Mouse (Mus musculus) liver, embryonic 14.5 days (tissue): ENCODE measurements around the gene Aco1. TPM values are rescaled to one million over a fixed set of nuclear protein-coding genes. Genes with fewer than 3 reads are reported as not detected.

ENCODE experiments used
- ATAC-seq: fragments of 200-750 bp; cut with Nextera tagmentation; 2 replicates; pipeline ENCODE4 v1.8.0; 2017; ENCODE audit warnings: moderate number of reproducible peaks, mild to moderate bottlenecking, moderate library complexity; ENCODE audit not compliant: insufficient read depth
- DNase-seq, 3 experiments: peaks; one replicate each; pipeline ENCODE4 v3.0.0-alpha.2; 2012 to 2013; ENCODE audit warnings: low read depth in 3 of 3, low spot score in 3 of 3
- H3K27ac ChIP-seq: fragments of 300-500 bp; sonication (generic); 2 replicates; pipeline ENCODE4 v1.5.1; 2014; ENCODE audit warnings: moderate library complexity, mild to moderate bottlenecking, control low read depth, inconsistent platforms
- H3K27me3 ChIP-seq: fragments of 300-500 bp; sonication (generic); 2 replicates; pipeline ENCODE4 v1.6.1; 2014; ENCODE audit warnings: mild to moderate bottlenecking, low read length, moderate library complexity; ENCODE audit not compliant: control insufficient read depth, insufficient read depth
- H3K36me3 ChIP-seq: fragments of 300-500 bp; sonication (generic); replicated peaks from 2 replicates; pipeline ENCODE4 v1.6.1; 2014; ENCODE audit warnings: low read depth; ENCODE audit not compliant: control insufficient read depth, insufficient read depth
- H3K4me1 ChIP-seq, 2 experiments: fragments of 200-500 bp in 1 of 2; fragments of 300-500 bp in 1 of 2; sonication (generic) in 1 of 2; replicated peaks; 2 replicates each; pipeline ENCODE4 v1.6.1; 2012 to 2014; ENCODE audit warnings: antibody characterized with exemption in 1 of 2, inconsistent platforms in 1 of 2, low read length in 1 of 2; ENCODE audit not compliant: control insufficient read depth in 2 of 2, insufficient read depth in 2 of 2
- H3K4me2 ChIP-seq: fragments of 300-500 bp; sonication (generic); 2 replicates; pipeline ENCODE4 v1.6.1; 2014; ENCODE audit warnings: low read depth, mild to moderate bottlenecking, control low read depth, moderate library complexity
- H3K4me3 ChIP-seq, 2 experiments: fragments of 200-500 bp in 1 of 2; fragments of 300-500 bp in 1 of 2; sonication (generic) in 1 of 2; 2 replicates each; pipeline ENCODE4 v1.5.1; 2012 to 2014; ENCODE audit warnings: low read depth in 2 of 2, low read length in 2 of 2, mild to moderate bottlenecking in 2 of 2, control low read depth in 1 of 2, inconsistent platforms in 1 of 2, moderate library complexity in 1 of 2; ENCODE audit not compliant: insufficient read depth in 1 of 2
- H3K9ac ChIP-seq: fragments of 300-500 bp; sonication (generic); replicated peaks from 2 replicates; pipeline ENCODE4 v1.6.1; 2014; ENCODE audit warnings: mild to moderate bottlenecking, control low read depth, moderate library complexity
- H3K9me3 ChIP-seq: fragments of 300-500 bp; sonication (generic); 2 replicates; pipeline ENCODE4 v1.6.1; 2016; ENCODE audit warnings: low read length, mixed read lengths; ENCODE audit not compliant: control insufficient read depth
- CTCF ChIP-seq: IDR thresholded peaks from 2 replicates; pipeline ENCODE4 v1.5.1; 2016; ENCODE audit warnings: antibody characterized with exemption, low read depth, control low read depth
- EP300 ChIP-seq: IDR thresholded peaks from 2 replicates; pipeline ENCODE4 v1.6.1; 2016; ENCODE audit warnings: antibody characterized with exemption, low read depth
- WGBS: fragments of 180-500 bp; shearing (Covaris S2); extraction: QIAGEN DNeasy Blood & Tissue Kit; methylation state at CpG from one replicate; pipeline ENCODE4 v1.1.7; 2014; ENCODE audit not compliant: insufficient replicate concordance; 5-methylcytosine and 5-hydroxymethylcytosine counted together
- polyA plus RNA-seq, 2 experiments: library from polyadenylated mRNA; depleted of rRNA in 1 of 2; stranded (reverse) in 1 of 2; unstranded in 1 of 2; fragments of >200 nt; fragmentation: Nextera tagmentation in 1 of 2; extraction: Ambion mirVana in 1 of 2; gene quantifications; 2 replicates each; pipeline versions ENCODE4 v1.2.1 to v1.2.3; 2012 to 2014

Gene Aco1
- polyA plus RNA-seq, 2 experiments, result 16.0 to 21.0 TPM

DNA sequence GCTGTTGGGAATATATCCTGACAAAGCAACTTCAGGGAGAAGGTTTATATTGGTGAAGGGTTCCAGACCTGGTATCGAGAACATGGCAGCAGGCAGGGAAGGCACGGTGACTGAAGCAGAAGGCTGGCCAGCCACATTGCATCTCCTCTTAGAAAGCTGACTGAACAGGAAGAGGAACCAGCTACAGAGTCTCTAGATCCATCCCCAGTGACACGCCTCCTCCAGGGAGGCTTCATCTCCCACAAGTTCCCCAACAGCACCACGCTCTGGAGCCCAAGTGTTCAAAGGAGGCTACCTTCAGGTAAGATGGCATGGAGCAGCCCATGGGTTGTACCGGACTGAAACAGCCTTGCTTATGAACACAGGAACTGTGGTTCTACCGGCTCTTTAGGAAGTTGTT, 59.3 kb downstream of the Aco1 start:
- TF ChIP-seq EP300 (no peak), CTCF (no peak)
- Histone ChIP-seq H3K9ac (no peak overlapping the region), H3K4me2 (no peak overlapping the region), H3K4me1 (no peaks in the 10 kb centered on the region), H3K4me3 (no peak overlapping the region), H3K36me3 (no peaks in the 10 kb centered on the region), H3K9me3 (no peaks in the 10 kb centered on the region), H3K27me3 (no peaks in the 10 kb centered on the region), H3K27ac (no peak overlapping the region)
- no peak for DNase-seq
- WGBS, result 57% methylated on average over 6 of the region's 6 CpGs
- ATAC-seq, result no peak

DNA sequence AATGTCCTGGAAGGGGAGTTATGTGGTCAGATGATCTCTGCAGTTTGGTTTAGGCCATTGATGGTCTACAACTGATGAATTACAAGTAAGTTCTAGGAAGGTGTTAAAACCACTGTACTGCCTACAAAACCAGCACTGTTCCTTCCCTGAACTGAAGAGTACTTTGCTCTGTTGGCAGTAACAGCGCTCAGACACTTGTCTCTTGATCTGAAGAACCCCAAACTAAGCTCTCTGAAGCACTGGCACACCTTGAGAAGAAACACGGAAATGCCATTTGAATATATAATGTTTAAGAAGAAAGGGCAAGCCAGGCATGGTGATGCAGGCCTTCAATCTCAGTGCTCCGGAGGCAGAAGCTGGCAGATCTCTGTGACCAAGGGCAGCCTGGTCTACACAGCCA, 61.5 kb downstream of the Aco1 start:
- ATAC-seq (no peak), DNase-seq (no peak)
- H3K27ac ChIP-seq, result no peak overlapping the region
- TF ChIP-seq EP300 (no peak), CTCF (no peak)
- 65% methylated on average over 3 of the region's 3 CpGs for WGBS
- H3K9me3 ChIP-seq, result no peaks in the 10 kb centered on the region
- H3K36me3 ChIP-seq, result no peaks in the 10 kb centered on the region
- no peaks in the 10 kb centered on the region for H3K4me1 ChIP-seq
- H3K4me2 ChIP-seq, result no peak overlapping the region
- no peak overlapping the region for H3K4me3 ChIP-seq
- H3K27me3 ChIP-seq, result no peaks in the 10 kb centered on the region
- no peak overlapping the region for H3K9ac ChIP-seq

DNA sequence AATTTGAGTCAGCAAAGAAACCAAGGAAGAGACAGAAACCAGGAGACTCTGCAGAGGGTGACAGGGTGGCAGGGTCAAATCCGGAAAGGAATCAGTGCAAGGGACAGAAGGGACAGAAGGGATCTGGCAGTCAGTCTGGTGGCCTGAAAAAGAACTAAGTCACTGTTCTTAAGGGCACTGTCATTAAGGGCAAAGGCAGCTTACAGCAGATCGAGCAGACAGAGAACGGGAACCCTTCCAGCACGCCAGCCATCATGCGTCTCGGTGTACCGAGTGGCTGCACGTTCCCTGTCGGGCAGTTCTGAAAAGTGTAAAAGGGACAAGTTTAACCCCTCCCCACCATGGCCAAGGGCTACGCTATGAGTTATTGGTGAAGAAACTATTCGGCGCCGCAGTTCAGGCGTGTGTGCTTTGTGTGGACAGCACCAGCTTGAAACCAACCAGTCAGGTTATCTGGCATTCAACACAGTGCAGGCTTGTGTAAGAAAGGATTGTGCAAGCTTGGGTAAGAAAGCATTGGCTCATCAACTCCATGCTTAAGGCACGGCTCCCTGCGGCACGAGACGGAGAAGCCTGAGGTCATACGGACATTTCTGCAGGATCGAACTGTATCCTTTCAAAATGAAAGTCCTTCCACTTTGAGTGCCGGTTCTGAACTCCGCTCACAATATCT, 62.5 kb downstream of the Aco1 start:
- no peaks in the 10 kb centered on the region for H3K27me3 ChIP-seq
- H3K4me2 ChIP-seq, result no peak overlapping the region
- no peaks in the 10 kb centered on the region for H3K9me3 ChIP-seq
- no peaks in the 10 kb centered on the region for H3K36me3 ChIP-seq
- DNase-seq, result no peak
- H3K4me3 ChIP-seq, result no peak overlapping the region
- 80% methylated on average over 22 of the region's 22 CpGs for WGBS
- H3K9ac ChIP-seq, result no peak overlapping the region
- no peak for ATAC-seq
- H3K4me1 ChIP-seq, result no peaks in the 10 kb centered on the region
- TF ChIP-seq CTCF, result no peak
- no peak for TF ChIP-seq EP300
- no peak overlapping the region for H3K27ac ChIP-seq

DNA sequence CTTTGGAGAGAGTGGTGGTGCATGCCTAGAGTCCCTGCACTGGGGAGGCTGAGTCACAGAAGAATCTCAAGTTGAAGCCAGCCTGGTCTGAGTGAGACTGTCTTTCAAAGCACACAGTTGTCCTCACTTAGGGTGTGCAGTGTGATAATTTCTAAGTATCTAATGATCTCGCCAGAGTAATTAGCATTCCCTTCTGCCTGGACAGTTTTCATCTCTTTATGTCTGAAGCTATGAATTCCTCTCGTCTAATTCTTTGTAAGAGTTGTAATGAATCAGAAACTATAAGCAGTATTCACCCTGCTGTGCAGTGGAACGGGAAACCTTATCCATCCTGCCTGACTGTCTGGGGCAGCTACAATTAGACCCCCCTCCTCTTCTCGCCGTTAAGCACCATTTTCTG, 64.8 kb downstream of the Aco1 start:
- H3K4me1 ChIP-seq, result no peaks in the 10 kb centered on the region
- DNase-seq (no peak), ATAC-seq (no peak)
- H3K4me3 ChIP-seq, result no peak overlapping the region
- H3K27ac ChIP-seq, result no peak overlapping the region
- TF ChIP-seq CTCF, result no peak
- H3K27me3 ChIP-seq, result no peaks in the 10 kb centered on the region
- H3K4me2 ChIP-seq, result no peak overlapping the region
- no peak overlapping the region for H3K9ac ChIP-seq
- WGBS, result 68% methylated on average over 5 of the region's 5 CpGs
- H3K9me3 ChIP-seq, result no peaks in the 10 kb centered on the region
- H3K36me3 ChIP-seq, result no peaks in the 10 kb centered on the region

DNA sequence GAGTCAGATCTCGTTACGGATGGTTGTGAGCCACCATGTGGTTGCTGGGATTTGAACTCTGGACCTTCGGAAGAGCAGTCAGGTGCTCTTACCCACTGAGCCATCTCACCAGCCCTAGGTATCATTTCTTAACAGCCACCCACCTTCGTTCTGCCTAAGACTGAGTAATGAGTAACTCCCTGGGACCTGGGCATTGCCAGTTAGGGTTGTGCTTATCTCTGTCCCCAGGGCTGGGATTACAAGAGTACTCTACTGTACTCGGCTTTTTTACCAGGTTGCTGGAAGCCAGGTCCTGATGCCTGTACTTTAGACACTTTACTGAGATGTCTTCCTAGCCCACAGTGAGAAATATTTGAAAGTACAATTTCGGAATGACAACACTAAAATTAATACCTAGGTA, 69.3 kb downstream of the Aco1 start:
- no peaks in the 10 kb centered on the region for H3K36me3 ChIP-seq
- no peaks in the 10 kb centered on the region for H3K4me1 ChIP-seq
- no peaks in the 10 kb centered on the region for H3K9me3 ChIP-seq
- no peak overlapping the region for H3K4me2 ChIP-seq
- ATAC-seq (no peak), DNase-seq (no peak)
- TF ChIP-seq CTCF (no peak), EP300 (no peak)
- H3K4me3 ChIP-seq, result no peak overlapping the region
- H3K27ac ChIP-seq, result no peak overlapping the region
- no peaks in the 10 kb centered on the region for H3K27me3 ChIP-seq
- WGBS, result 54% methylated on average over 4 of the region's 6 CpGs
- no peak overlapping the region for H3K9ac ChIP-seq
